Mouse (Mus musculus) liver, embryonic 11.5 days (tissue): Measurements from ENCODE around the gene Pgs1. TPM values are rescaled to one million over a fixed set of nuclear protein-coding genes. Genes with fewer than 3 reads are reported as not detected.

Experiments
- ATAC-seq: fragments of 200-750 bp; cut with Nextera tagmentation; replicated peaks from 2 replicates; pipeline ENCODE4 v1.8.0; 2017; ENCODE audit warnings: moderate number of reproducible peaks, mild to moderate bottlenecking, moderate TSS enrichment, moderate library complexity; ENCODE audit not compliant: low FRiP score
- DNase-seq: peaks from one replicate; pipeline ENCODE4 v3.0.0-alpha.2; 2017; ENCODE audit warnings: low spot score
- H3K27ac ChIP-seq: fragments of 300-500 bp; sonication (generic); 2 replicates; pipeline ENCODE4 v1.5.1; 2014; ENCODE audit warnings: mild to moderate bottlenecking, low read depth, low read length, control low read depth
- H3K27me3 ChIP-seq: fragments of 300-500 bp; sonication (generic); replicated peaks from 2 replicates; pipeline ENCODE4 v1.6.1; 2014; ENCODE audit warnings: low read length, mixed read lengths; ENCODE audit not compliant: control insufficient read depth, insufficient read depth
- H3K36me3 ChIP-seq: fragments of 300-500 bp; sonication (generic); 2 replicates; pipeline ENCODE4 v1.6.1; 2014; ENCODE audit warnings: mild to moderate bottlenecking, low read length, moderate library complexity, mixed read lengths; ENCODE audit not compliant: control insufficient read depth, insufficient read depth
- H3K4me1 ChIP-seq: fragments of 300-500 bp; sonication (generic); replicated peaks from 2 replicates; pipeline ENCODE4 v1.6.1; 2014; ENCODE audit warnings: low read length, mixed read lengths; ENCODE audit not compliant: control insufficient read depth, insufficient read depth
- H3K4me2 ChIP-seq: fragments of 300-500 bp; sonication (generic); 2 replicates; pipeline ENCODE4 v1.6.1; 2014; ENCODE audit warnings: mild to moderate bottlenecking, control low read depth, moderate library complexity
- H3K4me3 ChIP-seq: fragments of 300-500 bp; sonication (generic); 2 replicates; pipeline ENCODE4 v1.5.1; 2014; ENCODE audit warnings: low read depth, low read length, control low read depth
- H3K9ac ChIP-seq: fragments of 300-500 bp; sonication (generic); 2 replicates; pipeline ENCODE4 v1.6.1; 2014; ENCODE audit warnings: low read depth, low read length, control low read depth
- H3K9me3 ChIP-seq: fragments of 300-500 bp; sonication (generic); 2 replicates; pipeline ENCODE4 v1.6.1; 2016; ENCODE audit warnings: low read length, inconsistent platforms, mixed read lengths; ENCODE audit not compliant: control insufficient read depth
- WGBS: fragments of 180-500 bp; shearing (Covaris S2); extraction: QIAGEN DNeasy Blood & Tissue Kit; methylation state at CpG from one replicate; pipeline ENCODE4 v1.1.7; 2014; 5-methylcytosine and 5-hydroxymethylcytosine counted together
- polyA plus RNA-seq: library from polyadenylated mRNA; unstranded; fragments of >200 nt; fragmentation: Nextera tagmentation; extraction: Ambion mirVana; gene quantifications from 2 replicates; pipeline ENCODE4 v1.2.1, GENCODE M21; 2014

Pgs1 gene
- polyA plus RNA-seq, 1 experiment from 2014 or later = 31.9 TPM

DNA sequence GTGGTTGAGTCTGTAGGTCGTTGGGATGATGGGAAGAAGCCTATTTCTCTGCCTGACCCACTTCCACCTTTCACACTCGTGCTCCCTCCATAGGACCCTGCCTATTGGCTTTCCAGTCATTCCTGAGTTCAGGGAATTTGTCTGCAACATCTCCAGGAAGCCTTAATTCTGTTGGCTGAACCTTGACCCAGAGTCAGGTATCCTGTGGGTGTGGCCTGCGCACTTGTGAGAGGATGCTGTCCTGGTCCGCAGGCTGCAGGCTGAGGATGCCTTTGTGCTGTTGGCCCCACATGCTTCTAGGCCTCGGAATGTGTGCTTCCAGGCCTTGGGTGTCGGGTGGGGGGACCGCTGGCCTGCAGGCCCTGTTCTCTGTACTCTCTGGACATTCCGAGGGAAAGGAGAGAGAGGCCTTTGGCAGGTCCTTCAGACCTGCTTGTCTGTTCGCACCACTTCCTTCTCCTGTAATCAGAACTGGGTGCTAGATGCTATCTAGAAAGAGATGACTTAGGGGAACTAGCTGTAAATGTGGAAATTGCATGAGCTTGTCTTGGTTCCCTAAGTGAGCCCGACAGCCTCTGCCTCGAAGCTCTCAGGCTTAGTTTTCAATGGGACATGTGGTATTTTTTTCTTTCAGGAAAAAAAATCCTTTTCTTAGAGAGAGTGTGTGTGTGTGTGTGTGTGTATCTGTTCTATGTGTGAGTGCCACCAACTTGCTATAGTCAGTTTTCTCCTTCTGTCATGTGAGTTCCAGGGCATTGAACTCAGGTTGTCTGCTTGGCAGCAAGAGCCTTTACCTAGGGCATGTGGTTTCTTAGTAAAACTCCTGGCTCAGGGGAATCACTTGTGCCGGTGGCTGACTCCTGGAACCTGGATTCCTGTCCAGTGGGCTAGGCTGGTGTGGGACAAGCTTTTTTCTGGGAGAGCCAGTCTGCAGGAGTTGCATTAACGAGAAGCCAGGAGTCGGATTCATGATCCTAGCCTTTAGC, 7.4 kb downstream of the Pgs1 start:
- Histone ChIP-seq H3K27ac (0 out of 2 replicates have a peak overlapping the region, but pooled peaks have one; percentile 22), H3K4me3 (no peak overlapping the region), H3K4me1 (peaks cover 60% of the 10 kb centered on the region), H3K36me3 (no peaks in the 10 kb centered on the region), H3K9me3 (no peaks in the 10 kb centered on the region), H3K27me3 (no peaks in the 10 kb centered on the region), H3K4me2 (no peak overlapping the region; the same call in 1 of the 2 replicates), H3K9ac (peak overlapping the region; percentile 8; the same call in 1 of the 2 replicates)
- WGBS = 63% methylated on average over 14 of the region's 14 CpGs
- ATAC-seq (no peak), DNase-seq (no peak)

DNA sequence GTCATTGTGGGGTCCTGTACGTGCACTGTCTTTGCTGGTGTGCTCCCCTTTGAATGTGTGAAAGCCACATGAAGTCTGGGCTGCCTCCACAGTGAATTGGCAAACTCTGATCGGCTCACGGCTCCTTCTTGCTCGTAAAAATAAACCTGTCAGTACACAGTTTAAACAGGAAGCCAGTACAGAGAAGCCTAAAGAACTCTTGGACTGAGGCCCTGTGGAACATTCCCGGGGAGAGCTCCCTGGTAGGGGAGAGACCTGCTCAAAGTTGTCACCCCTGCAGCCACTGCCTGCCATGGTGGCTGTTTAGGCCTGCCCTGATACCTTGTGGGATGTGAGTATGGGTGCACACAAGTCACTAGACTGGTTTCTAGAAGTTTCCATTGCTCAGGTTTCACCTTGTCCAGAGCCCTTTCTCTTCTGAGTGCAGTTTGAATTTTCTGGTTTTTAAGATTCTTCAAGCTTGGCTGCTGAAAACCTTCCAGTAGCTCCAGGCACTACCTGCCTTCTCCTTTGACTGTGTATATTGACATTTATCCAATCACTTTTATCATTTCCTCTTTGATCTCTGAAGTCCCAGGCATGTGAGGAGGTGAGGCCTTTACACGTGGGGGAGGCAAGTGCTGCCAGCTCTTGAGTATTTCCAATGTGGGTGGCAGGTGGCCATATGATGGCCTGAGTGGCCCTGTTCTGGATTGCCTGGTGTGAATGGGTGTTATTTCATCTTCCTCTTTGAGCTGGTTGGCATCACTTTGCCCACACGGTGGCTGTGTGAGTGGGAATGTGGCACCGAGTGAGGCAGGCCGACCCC, 8.4 kb downstream of the Pgs1 start:
- Histone ChIP-seq H3K4me2 (peak overlapping the region; percentile 2; the same call in 1 of the 2 replicates), H3K27me3 (no peaks in the 10 kb centered on the region), H3K9me3 (no peaks in the 10 kb centered on the region), H3K27ac (0 out of 2 replicates have a peak overlapping the region, but pooled peaks have one; percentile 22), H3K36me3 (no peaks in the 10 kb centered on the region; the same call in 1 of the 2 replicates), H3K4me3 (no peak overlapping the region), H3K4me1 (peaks cover 51% of the 10 kb centered on the region), H3K9ac (no peak overlapping the region)
- 57% methylated on average over 9 of the region's 9 CpGs for WGBS
- no peak for DNase-seq
- ATAC-seq = no peak

DNA sequence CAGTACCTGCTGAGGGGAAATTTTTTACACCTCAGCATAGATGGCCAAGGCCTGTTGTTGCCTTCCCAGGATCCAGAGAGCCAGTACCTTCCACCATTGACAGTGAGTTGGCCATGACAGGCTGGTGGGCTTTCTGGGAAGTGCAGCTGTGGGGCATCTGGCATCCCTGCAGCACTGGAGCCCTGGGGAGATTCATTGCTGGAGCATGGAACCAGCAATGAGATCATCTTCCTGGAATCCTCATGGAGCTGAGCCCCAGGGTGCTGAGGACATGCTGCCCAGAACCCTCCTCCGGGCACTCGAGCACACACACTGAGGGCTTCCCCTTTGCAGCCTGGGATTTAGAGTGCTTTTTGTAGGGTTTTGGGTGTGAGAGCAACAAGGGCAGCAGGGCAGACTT, 9.2 kb downstream of the Pgs1 start:
- Histone ChIP-seq H3K4me3 (no peak overlapping the region), H3K4me1 (peaks cover 45% of the 10 kb centered on the region), H3K36me3 (no peaks in the 10 kb centered on the region; the same call in 1 of the 2 replicates), H3K4me2 (no peak overlapping the region), H3K9ac (0 out of 2 replicates have a peak overlapping the region, but pooled peaks have one; percentile 9), H3K9me3 (no peaks in the 10 kb centered on the region), H3K27me3 (no peaks in the 10 kb centered on the region), H3K27ac (no peak overlapping the region)
- 68% methylated on average over 2 of the region's 2 CpGs for WGBS
- ATAC-seq (no peak), DNase-seq (no peak)

DNA sequence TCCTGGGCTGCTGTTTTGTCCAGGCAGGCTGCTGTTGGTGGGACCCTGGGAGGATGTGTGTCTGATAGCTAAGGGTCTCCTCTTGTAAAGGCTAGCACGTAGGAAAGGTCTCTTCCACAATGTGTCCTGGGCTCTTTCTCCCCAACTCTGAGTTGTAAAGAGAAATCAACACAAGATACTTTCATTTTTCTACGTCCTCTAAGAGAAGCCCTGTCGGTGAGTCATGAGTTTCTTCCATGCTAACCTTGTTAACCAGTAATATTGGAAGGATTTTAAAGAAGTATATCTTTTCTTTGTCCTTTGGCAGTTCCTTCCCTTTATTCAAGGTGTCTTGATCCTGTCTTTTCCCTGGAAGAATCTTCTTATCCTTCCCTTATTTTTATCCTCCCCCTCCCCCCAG, 9.6 kb downstream of the Pgs1 start:
- no peaks in the 10 kb centered on the region; the same call in 1 of the 2 replicates for H3K36me3 ChIP-seq
- 68% methylated on average over 3 of the region's 3 CpGs for WGBS

DNA sequence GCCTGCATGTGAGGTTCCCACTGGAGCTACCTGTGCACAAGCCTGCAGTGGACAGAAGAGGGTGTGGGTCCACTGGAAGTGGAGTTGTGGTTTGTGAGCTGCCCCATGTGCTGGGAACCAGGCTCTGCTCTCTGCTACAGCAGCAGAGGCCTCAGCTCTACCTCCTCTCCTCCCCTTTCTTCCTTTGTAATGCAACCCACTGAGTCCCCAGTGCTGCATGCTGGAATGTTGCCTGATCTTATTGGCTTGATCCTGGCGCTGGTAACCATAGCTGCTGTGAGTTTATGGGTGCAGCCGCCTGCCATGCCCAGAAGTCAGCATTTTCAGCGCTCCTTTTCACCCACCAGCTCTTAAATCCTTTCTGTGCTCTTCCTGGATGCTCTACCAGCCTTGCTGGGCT, 10.0 kb downstream of the Pgs1 start:
- Histone ChIP-seq H3K9me3 (no peaks in the 10 kb centered on the region), H3K27ac (no peak overlapping the region), H3K4me2 (no peak overlapping the region), H3K27me3 (no peaks in the 10 kb centered on the region), H3K4me1 (peaks cover 42% of the 10 kb centered on the region), H3K36me3 (no peaks in the 10 kb centered on the region; the same call in 1 of the 2 replicates), H3K9ac (no peak overlapping the region), H3K4me3 (no peak overlapping the region)
- WGBS = 70% methylated on average over 3 of the region's 3 CpGs
- DNase-seq (no peak), ATAC-seq (no peak)

More for the DNA sequence above, 9.6 kb downstream of the Pgs1 start:
- Histone ChIP-seq H3K4me2 (no peak overlapping the region), H3K27me3 (no peaks in the 10 kb centered on the region), H3K4me1 (peaks cover 42% of the 10 kb centered on the region), H3K4me3 (no peak overlapping the region), H3K27ac (no peak overlapping the region), H3K9me3 (no peaks in the 10 kb centered on the region), H3K9ac (0 out of 2 replicates have a peak overlapping the region, but pooled peaks have one; percentile 9)
- DNase-seq = no peak
- no peak for ATAC-seq

DNA sequence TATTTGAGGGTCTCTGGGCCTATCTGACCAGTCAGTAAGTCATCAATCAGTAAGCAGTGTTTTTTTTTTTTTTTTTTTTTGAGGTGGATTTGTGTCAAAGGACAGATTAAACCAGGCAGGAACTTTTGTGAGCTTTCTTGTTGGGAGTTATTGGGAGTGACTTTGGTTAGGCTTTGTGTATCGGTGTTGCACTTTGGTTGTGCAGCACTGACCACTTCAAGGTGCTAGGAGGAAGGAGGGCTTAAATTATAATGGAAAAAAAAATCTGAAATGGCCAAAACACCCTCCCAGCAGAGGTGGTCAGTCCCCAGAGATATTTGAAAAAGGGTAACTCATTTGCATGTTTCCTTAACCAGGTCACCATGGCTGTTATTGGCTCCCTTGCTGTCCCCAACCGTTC, 11.0 kb downstream of the Pgs1 start:
- Histone ChIP-seq H3K9me3 (no peaks in the 10 kb centered on the region), H3K36me3 (peaks cover 9% of the 10 kb centered on the region), H3K4me3 (no peak overlapping the region), H3K27me3 (no peaks in the 10 kb centered on the region), H3K4me1 (peaks cover 36% of the 10 kb centered on the region), H3K9ac (no peak overlapping the region), H3K4me2 (no peak overlapping the region), H3K27ac (no peak overlapping the region)
- 96% methylated on average over 2 of the region's 2 CpGs for WGBS
- ATAC-seq (no peak), DNase-seq (no peak)

DNA sequence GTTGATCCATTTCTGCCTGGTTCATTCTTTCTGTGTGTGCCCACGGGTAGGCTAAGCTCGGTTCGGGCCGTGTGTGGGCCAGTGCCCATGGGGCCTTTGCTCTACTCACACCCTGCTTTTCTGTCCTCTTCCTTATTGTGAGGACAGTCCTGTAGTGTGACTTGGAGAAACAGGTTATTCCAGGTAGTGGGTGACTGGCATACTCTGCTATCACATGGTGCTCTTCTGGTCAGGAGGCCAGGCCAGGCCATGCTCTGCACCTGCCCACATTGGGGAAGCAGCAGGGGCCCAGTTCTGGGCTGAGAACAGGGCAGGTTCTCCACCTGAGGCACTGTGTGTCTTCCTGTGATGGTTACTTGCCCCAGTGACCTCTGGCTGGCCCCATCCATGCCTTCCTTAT, 12.3 kb downstream of the Pgs1 start:
- H3K27ac ChIP-seq = no peak overlapping the region

DNA sequence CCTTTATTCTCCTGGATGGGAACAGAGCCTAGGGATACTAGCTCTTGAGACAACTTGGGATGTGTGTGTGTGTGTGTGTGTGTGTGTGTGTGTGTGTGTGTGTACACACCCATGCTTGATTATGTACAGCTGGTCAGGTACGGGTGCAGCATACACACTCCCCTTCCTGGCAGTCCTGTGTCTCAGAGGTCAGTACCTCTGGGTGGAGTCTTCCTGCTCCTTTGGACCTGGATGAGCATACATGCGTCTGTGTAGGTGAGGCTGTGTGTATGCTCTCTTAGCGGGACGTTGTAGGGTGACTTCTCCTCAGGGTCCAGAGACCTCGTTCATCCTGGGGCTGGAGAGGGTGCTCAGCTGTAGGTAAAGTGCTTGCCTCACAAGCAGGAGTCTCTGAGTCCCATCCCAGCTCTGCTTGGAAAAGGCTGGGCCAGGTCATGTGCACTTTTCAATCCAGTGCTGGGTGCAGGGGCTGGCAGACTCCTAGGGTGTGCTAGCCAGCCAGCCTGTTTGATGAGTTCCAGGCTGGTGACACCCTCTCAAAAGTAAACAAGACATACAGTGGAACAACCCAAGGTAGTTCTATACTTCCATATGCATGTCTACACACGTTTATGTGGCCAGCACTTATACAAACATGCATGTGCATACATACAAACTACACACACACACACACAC, 13.3 kb downstream of the Pgs1 start:
- H3K36me3 ChIP-seq = peaks cover 24% of the 10 kb centered on the region
- no peaks in the 10 kb centered on the region for H3K9me3 ChIP-seq
- H3K27me3 ChIP-seq = no peaks in the 10 kb centered on the region
- no peak overlapping the region for H3K4me3 ChIP-seq
- no peak overlapping the region for H3K4me2 ChIP-seq
- H3K27ac ChIP-seq = no peak overlapping the region
- ATAC-seq = no peak
- H3K4me1 ChIP-seq = peaks cover 23% of the 10 kb centered on the region
- DNase-seq = no peak
- 77% methylated on average over 6 of the region's 6 CpGs for WGBS
- no peak overlapping the region for H3K9ac ChIP-seq

More for the DNA sequence above, 12.3 kb downstream of the Pgs1 start:
- no peak for DNase-seq
- ATAC-seq = no peak
- no peak overlapping the region for H3K4me3 ChIP-seq
- WGBS = 95% methylated on average over 4 of the region's 4 CpGs
- H3K36me3 ChIP-seq = peaks cover 20% of the 10 kb centered on the region
- no peaks in the 10 kb centered on the region for H3K27me3 ChIP-seq
- no peaks in the 10 kb centered on the region for H3K9me3 ChIP-seq
- peaks cover 28% of the 10 kb centered on the region for H3K4me1 ChIP-seq
- H3K9ac ChIP-seq = 0 out of 2 replicates have a peak overlapping the region, but pooled peaks have one; percentile 7
- H3K4me2 ChIP-seq = no peak overlapping the region
